Mouse (Mus musculus): ENCODE results near the gene Klrg2. TPM values are rescaled to one million over a fixed set of nuclear protein-coding genes. Genes with fewer than 3 reads are reported as not detected.

The Klrg2 gene
- polyA plus RNA-seq, 1 experiment, result 3.4 TPM

GRCm38 (mm10) chr6:38627486-38627885 is 9.6 kb downstream of the Klrg2 start:
- TF ChIP-seq MYOG (IDR thresholded peaks at IDR 0.05; ENCODE audit: control insufficient read depth, extremely low read depth, insufficient read length) (no peak), USF1 (IDR thresholded peaks at IDR 0.05; ENCODE audit: low read depth) (no peak), MAX (IDR thresholded peaks at IDR 0.05) (no peak), CTCF (IDR thresholded peaks at IDR 0.05; ENCODE audit: control insufficient read depth, insufficient read depth, insufficient read length) (no peak), MYOD1 (IDR thresholded peaks at IDR 0.05; ENCODE audit: control insufficient read depth, insufficient read length, low read depth) (no peak), CEBPB (IDR thresholded peaks at IDR 0.05; ENCODE audit: low read depth) (no peak), FOSL1 (IDR thresholded peaks at IDR 0.05; ENCODE audit: insufficient read depth, low read length, poor library complexity, severe bottlenecking) (no peak)
- H3K79me2 ChIP-seq (ENCODE audit: control insufficient read depth, insufficient read depth), result no peaks in the 10 kb centered on the region
- peaks cover 18% of the 10 kb centered on the region for H3K36me3 ChIP-seq (ENCODE audit: control insufficient read depth, insufficient read depth)
- H3K79me3 ChIP-seq (ENCODE audit: low read depth), result no peaks in the 10 kb centered on the region
- H3K27me3 ChIP-seq (ENCODE audit: control insufficient read depth, insufficient read depth, insufficient read length), result no peaks in the 10 kb centered on the region
- H3ac ChIP-seq (ENCODE audit: control insufficient read depth, insufficient read length, low read depth), result no peak overlapping the region
- H3K4me3 ChIP-seq (ENCODE audit: insufficient read depth, poor library complexity, severe bottlenecking), result no peak overlapping the region

- H3ac ChIP-seq (ENCODE audit: control insufficient read depth, insufficient read length, low read depth), result no peak overlapping the region
- TF ChIP-seq CTCF (IDR thresholded peaks at IDR 0.05; ENCODE audit: control insufficient read depth, insufficient read depth, insufficient read length), result no peak
- no peak for TF ChIP-seq USF1 (IDR thresholded peaks at IDR 0.05; ENCODE audit: low read depth)
- TF ChIP-seq MYOG (IDR thresholded peaks at IDR 0.05; ENCODE audit: control insufficient read depth, extremely low read depth, insufficient read length), result no peak
- TF ChIP-seq MYOD1 (IDR thresholded peaks at IDR 0.05; ENCODE audit: control insufficient read depth, insufficient read length, low read depth), result no peak
- no peak for TF ChIP-seq MAX (IDR thresholded peaks at IDR 0.05)
- no peak for TF ChIP-seq FOSL1 (IDR thresholded peaks at IDR 0.05; ENCODE audit: insufficient read depth, low read length, poor library complexity, severe bottlenecking)
- TF ChIP-seq CEBPB (IDR thresholded peaks at IDR 0.05; ENCODE audit: low read depth), result no peak
Measured at GRCm38 (mm10) chr6:38627081-38627480, 10.0 kb downstream of the Klrg2 start.

DNA sequence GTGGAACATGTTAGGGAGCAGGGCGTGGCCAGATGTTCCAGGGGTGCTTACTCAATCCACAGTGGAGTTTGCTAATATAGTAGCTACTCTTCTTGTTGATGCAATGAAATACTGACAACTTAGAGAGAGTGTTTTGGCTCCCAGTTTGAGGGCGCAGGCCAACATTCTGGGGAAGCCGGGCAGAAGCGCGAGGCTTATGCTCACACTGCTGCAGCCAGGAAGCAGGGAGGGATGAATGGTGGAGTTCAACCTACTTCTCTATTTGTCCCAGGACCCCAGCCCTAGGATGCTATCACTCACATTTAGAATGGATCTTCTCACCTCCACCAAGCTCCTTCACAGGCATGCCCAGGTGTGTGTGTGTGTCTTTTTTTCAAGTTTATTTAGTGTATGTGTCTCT is 11.0 kb downstream of the Klrg2 start:
- Histone ChIP-seq H3K27me3 (ENCODE audit: control insufficient read depth, insufficient read depth, insufficient read length) (no peaks in the 10 kb centered on the region), H3ac (ENCODE audit: control insufficient read depth, insufficient read length, low read depth) (no peak overlapping the region), H3K36me3 (ENCODE audit: control insufficient read depth, insufficient read depth) (peaks cover 18% of the 10 kb centered on the region), H3K79me2 (ENCODE audit: control insufficient read depth, insufficient read depth) (no peaks in the 10 kb centered on the region), H3K4me3 (ENCODE audit: insufficient read depth, poor library complexity, severe bottlenecking) (no peak overlapping the region), H3K79me3 (ENCODE audit: low read depth) (no peaks in the 10 kb centered on the region)
- TF ChIP-seq MYOD1 (IDR thresholded peaks at IDR 0.05; ENCODE audit: control insufficient read depth, insufficient read length, low read depth), result no peak

More at GRCm38 (mm10) chr6:38627081-38627480, 10.0 kb downstream of the Klrg2 start:
- Histone ChIP-seq H3K27me3 (ENCODE audit: control insufficient read depth, insufficient read depth, insufficient read length) (no peaks in the 10 kb centered on the region), H3K4me3 (ENCODE audit: insufficient read depth, poor library complexity, severe bottlenecking) (no peak overlapping the region), H3K79me3 (ENCODE audit: low read depth) (no peaks in the 10 kb centered on the region), H3K79me2 (ENCODE audit: control insufficient read depth, insufficient read depth) (no peaks in the 10 kb centered on the region), H3K36me3 (ENCODE audit: control insufficient read depth, insufficient read depth) (peaks cover 18% of the 10 kb centered on the region)

GRCm38 (mm10) chr6:38624439-38624838 is 12.6 kb downstream of the Klrg2 start:
- no peak overlapping the region for H3K4me3 ChIP-seq (ENCODE audit: insufficient read depth, poor library complexity, severe bottlenecking)

DNA sequence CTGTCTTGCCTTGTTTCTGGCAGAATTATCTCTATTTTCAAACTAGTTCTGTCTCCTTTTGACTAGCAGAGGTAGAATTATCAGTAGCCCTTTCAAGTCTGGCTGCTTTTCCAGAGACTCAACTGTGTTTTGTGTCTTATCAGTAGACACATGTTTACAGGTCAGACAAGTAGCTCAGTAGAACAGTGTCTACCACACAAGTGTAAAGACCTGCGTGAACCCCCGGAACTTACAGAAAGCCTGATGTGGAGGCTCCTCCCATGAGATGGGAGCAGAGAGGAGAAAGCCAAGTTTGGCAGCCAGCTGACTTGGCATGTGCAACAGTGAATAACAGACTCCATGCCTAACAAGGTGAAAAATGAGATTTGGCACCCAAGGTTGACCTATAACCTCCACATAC is 13.6 kb downstream of the Klrg2 start:
- peaks cover 41% of the 10 kb centered on the region for H3K36me3 ChIP-seq (ENCODE audit: control insufficient read depth, insufficient read depth)
- H3K27me3 ChIP-seq (ENCODE audit: control insufficient read depth, insufficient read depth, insufficient read length), result no peaks in the 10 kb centered on the region

More at GRCm38 (mm10) chr6:38624439-38624838, 12.6 kb downstream of the Klrg2 start:
- Histone ChIP-seq H3ac (ENCODE audit: control insufficient read depth, insufficient read length, low read depth) (no peak overlapping the region), H3K79me2 (ENCODE audit: control insufficient read depth, insufficient read depth) (no peaks in the 10 kb centered on the region), H3K36me3 (ENCODE audit: control insufficient read depth, insufficient read depth) (peaks cover 33% of the 10 kb centered on the region), H3K79me3 (ENCODE audit: low read depth) (no peaks in the 10 kb centered on the region), H3K27me3 (ENCODE audit: control insufficient read depth, insufficient read depth, insufficient read length) (no peaks in the 10 kb centered on the region)
- TF ChIP-seq CTCF (IDR thresholded peaks at IDR 0.05; ENCODE audit: control insufficient read depth, insufficient read depth, insufficient read length), result no peak
- TF ChIP-seq FOSL1 (IDR thresholded peaks at IDR 0.05; ENCODE audit: insufficient read depth, low read length, poor library complexity, severe bottlenecking), result no peak
- TF ChIP-seq USF1 (IDR thresholded peaks at IDR 0.05; ENCODE audit: low read depth), result no peak
- TF ChIP-seq MYOD1 (IDR thresholded peaks at IDR 0.05; ENCODE audit: control insufficient read depth, insufficient read length, low read depth), result no peak
- TF ChIP-seq MYOG (IDR thresholded peaks at IDR 0.05; ENCODE audit: control insufficient read depth, extremely low read depth, insufficient read length), result no peak
- no peak for TF ChIP-seq CEBPB (IDR thresholded peaks at IDR 0.05; ENCODE audit: low read depth)
- TF ChIP-seq MAX (IDR thresholded peaks at IDR 0.05), result no peak

DNA sequence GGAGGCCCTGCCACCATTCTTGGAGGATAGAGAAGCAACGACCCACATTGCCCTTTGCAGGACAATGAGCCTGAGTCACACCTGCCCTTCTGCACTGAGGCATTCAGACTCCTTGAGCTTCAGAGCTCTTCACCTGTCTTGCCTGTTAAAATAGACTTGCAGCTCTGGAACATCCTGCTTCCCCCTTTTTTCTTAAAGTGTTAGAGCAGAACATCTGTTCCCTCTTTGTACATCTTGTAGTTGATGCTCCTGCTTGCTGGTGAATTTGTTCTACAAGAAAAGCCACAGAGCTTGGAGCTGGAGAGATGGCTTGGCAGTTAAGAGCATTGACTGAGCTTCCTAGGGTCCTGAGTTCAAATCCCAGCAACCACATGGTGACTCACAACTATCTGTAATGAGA is 14.6 kb downstream of the Klrg2 start:
- Histone ChIP-seq H3K27me3 (ENCODE audit: control insufficient read depth, insufficient read depth, insufficient read length) (no peaks in the 10 kb centered on the region), H3K79me2 (ENCODE audit: control insufficient read depth, insufficient read depth) (no peaks in the 10 kb centered on the region), H3K36me3 (ENCODE audit: control insufficient read depth, insufficient read depth) (peaks cover 45% of the 10 kb centered on the region), H3K79me3 (ENCODE audit: low read depth) (no peaks in the 10 kb centered on the region), H3K4me3 (ENCODE audit: insufficient read depth, poor library complexity, severe bottlenecking) (no peak overlapping the region), H3ac (ENCODE audit: control insufficient read depth, insufficient read length, low read depth) (no peak overlapping the region)
- TF ChIP-seq MAX (IDR thresholded peaks at IDR 0.05), result no peak

More for the DNA sequence above, 13.6 kb downstream of the Klrg2 start:
- H3K79me3 ChIP-seq (ENCODE audit: low read depth), result no peaks in the 10 kb centered on the region
- no peak overlapping the region for H3ac ChIP-seq (ENCODE audit: control insufficient read depth, insufficient read length, low read depth)
- TF ChIP-seq MYOG (IDR thresholded peaks at IDR 0.05; ENCODE audit: control insufficient read depth, extremely low read depth, insufficient read length), result no peak
- no peak for TF ChIP-seq CEBPB (IDR thresholded peaks at IDR 0.05; ENCODE audit: low read depth)
- no peak for TF ChIP-seq MAX (IDR thresholded peaks at IDR 0.05)
- no peak for TF ChIP-seq USF1 (IDR thresholded peaks at IDR 0.05; ENCODE audit: low read depth)
- TF ChIP-seq MYOD1 (IDR thresholded peaks at IDR 0.05; ENCODE audit: control insufficient read depth, insufficient read length, low read depth), result no peak
- no peak for TF ChIP-seq FOSL1 (IDR thresholded peaks at IDR 0.05; ENCODE audit: insufficient read depth, low read length, poor library complexity, severe bottlenecking)
- TF ChIP-seq CTCF (IDR thresholded peaks at IDR 0.05; ENCODE audit: control insufficient read depth, insufficient read depth, insufficient read length), result no peak
- H3K79me2 ChIP-seq (ENCODE audit: control insufficient read depth, insufficient read depth), result no peaks in the 10 kb centered on the region
- H3K4me3 ChIP-seq (ENCODE audit: insufficient read depth, poor library complexity, severe bottlenecking), result no peak overlapping the region
